Mouse (Mus musculus) lung, embryonic 16.5 days (tissue): ENCODE measurements around the gene Fam19a3. TPM values are rescaled to one million over a fixed set of nuclear protein-coding genes. Genes with fewer than 3 reads are reported as not detected.

ENCODE experiments used
- polyA plus RNA-seq: library from polyadenylated mRNA; unstranded; fragments of >200 nt; fragmentation: Nextera tagmentation; extraction: Ambion mirVana; gene quantifications from 2 replicates; pipeline ENCODE4 v1.2.1, GENCODE M21; 2015

The Fam19a3 gene
- polyA plus RNA-seq, 1 experiment from 2014 or later, result 0.08 TPM

Other genes starting within 250 kb of the Fam19a3 start
- gene Slc16a1, start 143.2 kb downstream of the Fam19a3 start, polyA plus RNA-seq, result 28.0 and 28.1 TPM in 2 replicates
- gene Ppm1j, start 784 bp downstream of the Fam19a3 start, polyA plus RNA-seq, result 3.1 and 3.4 TPM in 2 replicates
- gene Rhoc, start 6.5 kb upstream of the Fam19a3 start, polyA plus RNA-seq, result 154 and 155 TPM in 2 replicates
- gene Mov10, start 36.7 kb upstream of the Fam19a3 start, polyA plus RNA-seq, result 44.2 and 56.2 TPM in 2 replicates
- 35.9 and 37.5 TPM in 2 replicates for gene St7l, start 82.2 kb upstream of the Fam19a3 start, polyA plus RNA-seq
- gene Capza1, start 82.7 kb upstream of the Fam19a3 start, polyA plus RNA-seq, result 211 and 217 TPM in 2 replicates
- gene Wnt2b, start 180.1 kb upstream of the Fam19a3 start, polyA plus RNA-seq, result 1.0 and 1.3 TPM in 2 replicates